Mouse (Mus musculus): Measurements from ENCODE around the gene Rfx7.

- TF ChIP-seq CTCF (IDR thresholded peaks at IDR 0.05; ENCODE audit: control insufficient read depth, insufficient read depth, low read length) (peak; percentile 96), POLR2A (IDR thresholded peaks at IDR 0.05; ENCODE audit: borderline replicate concordance, control insufficient read depth, low read depth, low read length) (no peak)
These were observed 140.3 kb downstream of the Rfx7 start for GRCm38 (mm10) chr9:72672361-72672760.
